8 mouse cellular contexts compared by ENCODE assay signal in genomic region chr3:52180306-52180705, GRCm38 (mm10).
A peak's percentile ranks its signal among the peaks of the same experiment; 100 is the strongest.
DNase-seq lines count a peak whose midpoint lies in the region; ATAC-seq and TF ChIP-seq lines count a peak whose summit lies in the region.

No protein-coding gene starts in this region.

- H3K4me1 ChIP-seq in heart, embryonic 13.5 days = peaks cover 50% of the 10 kb centered on the region
- H3K4me1 ChIP-seq in limb, embryonic 13.5 days = peaks cover 47% of the 10 kb centered on the region
- peaks cover 30% of the 10 kb centered on the region for H3K4me1 ChIP-seq in neural tube, embryonic 14.5 days (ENCODE audit: control insufficient read depth, insufficient read depth, low read length)

- H3K9ac ChIP-seq in heart, embryonic 13.5 days = peak overlapping the region; percentile 76
- H3K9ac ChIP-seq in limb, embryonic 13.5 days = no peak overlapping the region
- H3K9ac ChIP-seq in neural tube, embryonic 14.5 days (replicated peaks; ENCODE audit: low read depth, low read length) = no peak overlapping the region

- DNase-seq in layer of hippocampus, adult 2 months (ENCODE audit: low spot score in 2 of 2) = no peak
- DNase-seq in layer of hippocampus, adult 9-11 months = no peak
- DNase-seq in frontal cortex, postnatal 10 days (ENCODE audit: low spot score in 2 of 2) = no peak

- H3K4me2 ChIP-seq in heart, embryonic 13.5 days = peak overlapping the region; percentile 59
- H3K4me2 ChIP-seq in limb, embryonic 13.5 days (replicated peaks) = peak overlapping the region; percentile 55
- no peak overlapping the region for H3K4me2 ChIP-seq in neural tube, embryonic 14.5 days (ENCODE audit: low read depth, low read length)

- H3K9me3 ChIP-seq in heart, embryonic 13.5 days = no peaks in the 10 kb centered on the region
- no peaks in the 10 kb centered on the region for H3K9me3 ChIP-seq in limb, embryonic 13.5 days
- no peaks in the 10 kb centered on the region for H3K9me3 ChIP-seq in neural tube, embryonic 14.5 days (ENCODE audit: control insufficient read depth, low read length)

- TF ChIP-seq CTCF in layer of hippocampus, adult 2 months (conservative IDR thresholded peaks at IDR 0.05) = no peak

- H3K36me3 ChIP-seq in heart, embryonic 13.5 days = no peaks in the 10 kb centered on the region
- no peaks in the 10 kb centered on the region for H3K36me3 ChIP-seq in limb, embryonic 13.5 days
- H3K36me3 ChIP-seq in neural tube, embryonic 14.5 days (ENCODE audit: control insufficient read depth, insufficient read depth, low read length) = no peaks in the 10 kb centered on the region

- peak overlapping the region; percentile 10; the same call in 1 of the 2 replicates for H3K4me3 ChIP-seq in layer of hippocampus, adult 2 months
- no peak overlapping the region for H3K4me3 ChIP-seq in heart, embryonic 13.5 days
- H3K4me3 ChIP-seq in limb, embryonic 13.5 days = no peak overlapping the region
- H3K4me3 ChIP-seq in neural tube, embryonic 14.5 days (ENCODE audit: low read depth, low read length) = no peak overlapping the region

- WGBS in heart, embryonic 13.5 days = 44% methylated on average over 8 of the region's 8 CpGs
- 34% methylated on average over 8 of the region's 8 CpGs for WGBS in limb, embryonic 13.5 days
- 13% methylated on average over 8 of the region's 8 CpGs for WGBS in neural tube, embryonic 14.5 days

- peak overlapping the region; percentile 39 for H3K27ac ChIP-seq in layer of hippocampus, adult 2 months
- H3K27ac ChIP-seq in heart, embryonic 13.5 days (replicated peaks) = peak overlapping the region; percentile 96
- H3K27ac ChIP-seq in limb, embryonic 13.5 days = peak overlapping the region; percentile 91
- peak overlapping the region; percentile 81 for H3K27ac ChIP-seq in neural tube, embryonic 14.5 days (ENCODE audit: low read depth, low read length)

- no peak for ATAC-seq in heart, embryonic 13.5 days (ENCODE audit: extremely low read depth, insufficient number of reproducible peaks, low FRiP score, low TSS enrichment)
- ATAC-seq in limb, embryonic 13.5 days (ENCODE audit: low FRiP score, low read depth) = no peak
- ATAC-seq in neural tube, embryonic 14.5 days (ENCODE audit: low read depth) = 0 out of 2 replicates have a peak, but pooled peaks have one; percentile 8
- no peak for ATAC-seq in activated CD4-positive, CD25-positive, alpha-beta regulatory T cell, adult 4 months
- no peak for ATAC-seq in megakaryocyte-erythroid progenitor cell, adult 5-6 weeks (replicated peaks; ENCODE audit: low FRiP score, low TSS enrichment, poor library complexity, severe bottlenecking)

- H3K27me3 ChIP-seq in heart, embryonic 13.5 days (replicated peaks) = no peaks in the 10 kb centered on the region
- H3K27me3 ChIP-seq in limb, embryonic 13.5 days = no peaks in the 10 kb centered on the region
- no peaks in the 10 kb centered on the region for H3K27me3 ChIP-seq in neural tube, embryonic 14.5 days (ENCODE audit: control insufficient read depth, insufficient read depth, low read length)

Comparison
In these comparisons a context has a peak if more than half of its experiments do, and no peak if none do; other contexts are left out.
1. H3K27ac ChIP-seq: peak in every context shown above with its lines; median percentile 96 in heart, embryonic 13.5 days; 91 in limb, embryonic 13.5 days; 81 in neural tube, embryonic 14.5 days; 39 in layer of hippocampus, adult 2 months.